ENCODE assay signal across 24 mouse cellular contexts in genomic region chr5:99983452-99984061, GRCm38 (mm10). TPM values are rescaled to one million over a fixed set of nuclear protein-coding genes. Genes with fewer than 3 reads are reported as not detected.
DNase-seq lines count a peak whose midpoint lies in the region; ATAC-seq and TF ChIP-seq lines count a peak whose summit lies in the region.
"Had no signal": no experiment of that assay in that cellular context is flagged by ENCODE, and none has a peak within 500 bp of the region (broad histone marks: within the 10 kb centered on the region; RNA-seq: fewer than 3 reads in every experiment).

No protein-coding gene starts in this region.

- peak overlapping the region; percentile 72 for H3K9ac ChIP-seq in MEL (ENCODE audit: control insufficient read depth, low read depth, low read length, poor library complexity, severe bottlenecking)
- H3K9ac ChIP-seq: forebrain, embryonic 12.5 days; midbrain, embryonic 12.5 days had no signal

- H3K4me1 ChIP-seq in lung, adult 2 months (ENCODE audit: control insufficient read depth, insufficient read depth, low read length): no peaks in the 10 kb centered on the region
- peaks cover 0 to 11% of the 10 kb centered on the region in 2 experiments; a peak in 2 of 4 replicates for H3K4me1 ChIP-seq in MEL (ENCODE audit: control insufficient read depth in 1 of 2, insufficient read depth in 2 of 2, low read length in 2 of 2)

- H3K27ac ChIP-seq in MEL (ENCODE audit: control insufficient read depth, low read depth, low read length): peak overlapping the region; percentile 98
- H3K27ac ChIP-seq: forebrain, embryonic 12.5 days; hindbrain, embryonic 10.5 days; hindbrain, postnatal 0 days; layer of hippocampus, adult 2 months; left cerebral cortex, adult 2 months; midbrain, embryonic 12.5 days; stomach, postnatal 0 days had no signal

- WGBS in lung, adult 2 months: 62% methylated on average over 9 of the region's 9 CpGs

- peak overlapping the region; percentile 42 for H3K4me3 ChIP-seq in lung, adult 2 months (replicated peaks; ENCODE audit: extremely low read depth, low read depth, low read length)
- peak overlapping the region; percentile 64 to 72 for H3K4me3 ChIP-seq in MEL (ENCODE audit: control insufficient read depth in 1 of 2, insufficient read depth in 1 of 2, low read depth in 2 of 2, low read length in 2 of 2)
- H3K4me3 ChIP-seq: forebrain, embryonic 12.5 days; hindbrain, embryonic 10.5 days; layer of hippocampus, adult 2 months; left cerebral cortex, adult 2 months; midbrain, embryonic 12.5 days had no signal

- peaks cover 0 to 15% of the 10 kb centered on the region in 2 experiments; a peak in 2 of 4 replicates for H3K36me3 ChIP-seq in MEL (ENCODE audit: control insufficient read depth in 1 of 2, insufficient read depth in 2 of 2, low read length in 2 of 2)
- H3K36me3 ChIP-seq: forebrain, embryonic 12.5 days; midbrain, embryonic 12.5 days had no signal

- no peak for DNase-seq in lung, adult 2 months
- no peak for DNase-seq in lung, postnatal 10 days
- DNase-seq in MEL (ENCODE audit: low read depth, low spot score): peak; percentile 90
- no peak for DNase-seq in kidney, adult 9 months
- DNase-seq in layer of hippocampus, adult 8-10 months (ENCODE audit: low spot score in 2 of 2): no peak
- DNase-seq: adrenal gland, postnatal 10 days; cerebellum, adult 2 months; gastrocnemius, postnatal 14 days; kidney, adult 18-20 months; kidney, postnatal 10 days; left cerebral cortex, postnatal 4 days; right cerebral cortex, postnatal 14 days had no signal

- TF ChIP-seq POLR2A in lung, adult 2 months (IDR thresholded peaks at IDR 0.05; ENCODE audit: borderline replicate concordance, extremely low read depth, low read depth, low read length): no peak
- peak in 1 of 2 experiments; percentile 55; a peak in 2 of 4 replicates for TF ChIP-seq POLR2A in MEL (IDR thresholded peaks at IDR 0.05; ENCODE audit: control insufficient read depth in 1 of 2, insufficient read depth in 1 of 2, low read depth in 1 of 2, low read length in 2 of 2, poor library complexity in 1 of 2)

- H3K9me3 ChIP-seq in MEL (replicated peaks; ENCODE audit: insufficient read depth, low read length): no peaks in the 10 kb centered on the region
- H3K9me3 ChIP-seq: forebrain, embryonic 12.5 days; hindbrain, embryonic 10.5 days; midbrain, embryonic 12.5 days had no signal

- TF ChIP-seq EP300 in MEL (IDR thresholded peaks at IDR 0.05; ENCODE audit: low read depth in 1 of 2, low read length in 2 of 2): peak; percentile 32 to 57; a peak in 3 of 4 replicates

- no peaks in the 10 kb centered on the region for H3K27me3 ChIP-seq in MEL (ENCODE audit: control insufficient read depth in 1 of 2, insufficient read depth in 2 of 2, low read length in 2 of 2)
- H3K27me3 ChIP-seq: forebrain, embryonic 12.5 days; midbrain, embryonic 12.5 days; Patski had no signal

- no peak for TF ChIP-seq CTCF in lung, adult 2 months (IDR thresholded peaks at IDR 0.05; ENCODE audit: insufficient read depth, low read length)
- TF ChIP-seq CTCF in MEL (IDR thresholded peaks at IDR 0.05 in 2 of 3, conservative IDR thresholded peaks at IDR 0.05 in 1 of 3; ENCODE audit: control insufficient read depth in 1 of 3, insufficient read depth in 1 of 3, low read depth in 2 of 3, low read length in 3 of 3, poor library complexity in 1 of 3, severe bottlenecking in 1 of 3): no peak

- H3K79me2 ChIP-seq in MEL (ENCODE audit: control insufficient read depth, insufficient read depth, low read length, poor library complexity): peaks cover 7% of the 10 kb centered on the region

- peak; percentile 12 for ATAC-seq in common myeloid progenitor, adult 5-6 weeks (replicated peaks; ENCODE audit: low read depth, poor library complexity, severe bottlenecking)
- ATAC-seq in monocyte, adult 5-6 weeks (replicated peaks; ENCODE audit: insufficient number of reproducible peaks, low FRiP score, low TSS enrichment, poor library complexity, severe bottlenecking): peak; percentile 47
- ATAC-seq: hindbrain, postnatal 0 days; lung, postnatal 0 days; Patski had no signal

- no peak for TF ChIP-seq RAD21 in MEL (IDR thresholded peaks at IDR 0.05; ENCODE audit: low read depth, low read length)

TF ChIP-seq in MEL, 35 proteins besides CTCF, POLR2A, EP300 and RAD21:
- TF ChIP-seq GATA1 (IDR thresholded peaks at IDR 0.05; ENCODE audit: low read depth, low read length): peak; percentile 37; the same call in 1 of the 2 replicates
- no peak; the same call in 1 of the 2 replicates for TF ChIP-seq MAX (IDR thresholded peaks at IDR 0.05; ENCODE audit: low read length)
- TF ChIP-seq UBTF (IDR thresholded peaks at IDR 0.05; ENCODE audit: borderline replicate concordance, insufficient read depth, low read depth, low read length): no peak
- peak; percentile 67; the same call in 1 of the 2 replicates for TF ChIP-seq MYC (IDR thresholded peaks at IDR 0.05; ENCODE audit: low read depth, low read length)
- peak; percentile 34 for TF ChIP-seq NELFE (IDR thresholded peaks at IDR 0.05; ENCODE audit: low read depth, low read length)
- peak; percentile 40; the same call in 1 of the 2 replicates for TF ChIP-seq ZMIZ1 (IDR thresholded peaks at IDR 0.05; ENCODE audit: low read depth, low read length)
- peak; percentile 37; the same call in 1 of the 2 replicates for TF ChIP-seq TBP (IDR thresholded peaks at IDR 0.05; ENCODE audit: low read depth, low read length)
- TF ChIP-seq ELF1 (IDR thresholded peaks at IDR 0.05; ENCODE audit: low read depth, low read length): peak; percentile 87
- TF ChIP-seq USF2 (IDR thresholded peaks at IDR 0.05; ENCODE audit: borderline replicate concordance in 1 of 2, insufficient read depth in 1 of 2, low read depth in 1 of 2, low read length in 2 of 2): no peak
- TF ChIP-seq MXI1 (IDR thresholded peaks at IDR 0.05; ENCODE audit: low read depth, low read length): peak; percentile 64
- TF ChIP-seq RCOR1 (IDR thresholded peaks at IDR 0.05; ENCODE audit: low read depth, low read length): peak; percentile 46
- peak; percentile 62; the same call in 1 of the 2 replicates for TF ChIP-seq HCFC1 (IDR thresholded peaks at IDR 0.05; ENCODE audit: low read depth, low read length)
- no peak for TF ChIP-seq ZKSCAN1 (IDR thresholded peaks at IDR 0.05; ENCODE audit: low read depth, low read length)
- TF ChIP-seq CHD2 (IDR thresholded peaks at IDR 0.05; ENCODE audit: low read length): no peak
- TF ChIP-seq SIN3A (IDR thresholded peaks at IDR 0.05; ENCODE audit: low read length): peak; percentile 94
- TF ChIP-seq SMC3 (IDR thresholded peaks at IDR 0.05; ENCODE audit: low read depth, low read length): no peak
- peak; percentile 69; the same call in 1 of the 2 replicates for TF ChIP-seq ETS1 (IDR thresholded peaks at IDR 0.05; ENCODE audit: low read depth, low read length)
- TF ChIP-seq MEF2A (IDR thresholded peaks at IDR 0.05; ENCODE audit: extremely low read depth, insufficient replicate concordance, low read depth, low read length, poor library complexity, severe bottlenecking): no peak
- peak; percentile 44; the same call in 1 of the 2 replicates for TF ChIP-seq POLR2AphosphoS2 (IDR thresholded peaks at IDR 0.05; ENCODE audit: low read length)
- peak; percentile 72 for TF ChIP-seq MAZ (IDR thresholded peaks at IDR 0.05; ENCODE audit: low read depth, low read length)

RNA-seq across cellular contexts. Expression of gene 4930524J08Rik, which starts 4.7 kb away (rescaled TPM):
- polyA plus RNA-seq in lung, adult 2 months (2012; rRNA removed): 1.1 and 1.7 TPM in 2 replicates
- 1.0 and 1.1 TPM in 2 replicates for total RNA-seq in MEL (2012; rRNA removed)
- 1 to 10 TPM in 1 of 2 experiments, not detected in 1; 6.7 TPM for polyA plus RNA-seq in MEL (2012; ENCODE audit: insufficient read depth in 1 of 2, insufficient read length in 2 of 2, low read depth in 1 of 2, low replicate concordance in 2 of 2, missing spikeins in 1 of 2)
- 1.4 TPM in 1 of 2 replicates, not detected in the other for total RNA-seq in common myeloid progenitor, adult 5-6 weeks (2017)
- total RNA-seq in monocyte, adult 5-6 weeks (2017): 1.3 TPM in 1 of 3 replicates, not detected in the others
- 1 to 10 TPM; 1.4 to 3.1 (median 1.6) TPM for total RNA-seq in layer of hippocampus, adult 8-10 months (2022)
- total RNA-seq: liver, adult 2 months had no signal

RNA-seq across cellular contexts. Expression of gene Hnrnpd, which starts 4.8 kb away (rescaled TPM):
- 28.5 and 46.0 TPM in 2 replicates for polyA plus RNA-seq in lung, adult 2 months (2012; rRNA removed)
- total RNA-seq in MEL (2012; rRNA removed): 55.4 and 70.6 TPM in 2 replicates
- polyA plus RNA-seq in MEL (2012; ENCODE audit: insufficient read depth in 1 of 2, insufficient read length in 2 of 2, low read depth in 1 of 2, low replicate concordance in 2 of 2, missing spikeins in 1 of 2): 100 to 1,000 TPM in 1 of 2 experiments, not detected in 1; 796 TPM
- 181 and 264 TPM in 2 replicates for total RNA-seq in common myeloid progenitor, adult 5-6 weeks (2017)
- total RNA-seq in monocyte, adult 5-6 weeks (2017): 67.5 to 152 TPM (median 113 TPM) in 3 replicates
- 100 to 1,000 TPM; 171 to 222 (median 202) TPM for total RNA-seq in layer of hippocampus, adult 8-10 months (2022)

RNA-seq across cellular contexts. Expression of gene Hnrnpdl, which starts 55.9 kb away (rescaled TPM):
- polyA plus RNA-seq in lung, adult 2 months (2012; rRNA removed): 54.2 and 74.0 TPM in 2 replicates
- 140 and 153 TPM in 2 replicates for total RNA-seq in MEL (2012; rRNA removed)
- 100 to 1,000 TPM in 1 of 2 experiments, not detected in 1; 239 TPM for polyA plus RNA-seq in MEL (2012; ENCODE audit: insufficient read depth in 1 of 2, insufficient read length in 2 of 2, low read depth in 1 of 2, low replicate concordance in 2 of 2, missing spikeins in 1 of 2)
- total RNA-seq in common myeloid progenitor, adult 5-6 weeks (2017): 461 and 481 TPM in 2 replicates
- total RNA-seq in monocyte, adult 5-6 weeks (2017): 526 to 624 TPM (median 546 TPM) in 3 replicates
- total RNA-seq in layer of hippocampus, adult 8-10 months (2022): 100 to 1,000 TPM; 182 to 223 (median 194) TPM

RNA-seq across cellular contexts. Expression of gene Enoph1, which starts 56.2 kb away (rescaled TPM):
- polyA plus RNA-seq in lung, adult 2 months (2012; rRNA removed): 33.1 and 34.0 TPM in 2 replicates
- total RNA-seq in MEL (2012; rRNA removed): 78.7 and 83.3 TPM in 2 replicates
- polyA plus RNA-seq in MEL (2012; ENCODE audit: insufficient read depth in 1 of 2, insufficient read length in 2 of 2, low read depth in 1 of 2, low replicate concordance in 2 of 2, missing spikeins in 1 of 2): 10 to 100 TPM in 1 of 2 experiments, not detected in 1; 89.0 TPM
- total RNA-seq in common myeloid progenitor, adult 5-6 weeks (2017): 37.4 and 39.7 TPM in 2 replicates
- 22.0 to 42.2 TPM (median 31.0 TPM) in 3 replicates for total RNA-seq in monocyte, adult 5-6 weeks (2017)
- 10 to 100 TPM; 51.4 to 56.9 (median 55.1) TPM for total RNA-seq in layer of hippocampus, adult 8-10 months (2022)
